Mouse (Mus musculus) embryonic facial prominence, embryonic 11.5 days (tissue): ENCODE measurements around the gene Gm45213. TPM values are rescaled to one million over a fixed set of nuclear protein-coding genes. Genes with fewer than 3 reads are reported as not detected.

Experiments used
- ATAC-seq: fragments of 200-750 bp; cut with Nextera tagmentation; replicated peaks from 2 replicates; pipeline ENCODE4 v1.8.0; 2017; ENCODE audit warnings: low read depth; ENCODE audit not compliant: insufficient number of reproducible peaks, low FRiP score, low TSS enrichment
- DNase-seq: peaks from one replicate; pipeline ENCODE4 v3.0.0-alpha.2; 2015; ENCODE audit warnings: low spot score
- H3K27ac ChIP-seq: fragments of 300-500 bp; sonication (generic); replicated peaks from 2 replicates; pipeline ENCODE4 v1.5.1; 2014; ENCODE audit warnings: mild to moderate bottlenecking, low read depth, low read length, control low read depth
- H3K27me3 ChIP-seq: fragments of 300-500 bp; sonication (generic); 2 replicates; pipeline ENCODE4 v1.6.1; 2014; ENCODE audit warnings: mild to moderate bottlenecking, low read length, moderate library complexity, mixed read lengths; ENCODE audit not compliant: control insufficient read depth, insufficient read depth
- H3K36me3 ChIP-seq: fragments of 300-500 bp; sonication (generic); replicated peaks from 2 replicates; pipeline ENCODE4 v1.6.1; 2014; ENCODE audit warnings: low read depth, mild to moderate bottlenecking, low read length, moderate library complexity, mixed read lengths; ENCODE audit not compliant: control insufficient read depth, insufficient read depth
- H3K4me1 ChIP-seq: fragments of 300-500 bp; sonication (generic); 2 replicates; pipeline ENCODE4 v1.6.1; 2014; ENCODE audit warnings: low read length, mixed read lengths; ENCODE audit not compliant: control insufficient read depth, insufficient read depth
- H3K4me2 ChIP-seq: fragments of 300-500 bp; sonication (generic); 2 replicates; pipeline ENCODE4 v1.6.1; 2014; ENCODE audit warnings: low read depth, mild to moderate bottlenecking, control low read depth, low read length, moderate library complexity
- H3K4me3 ChIP-seq: fragments of 300-500 bp; sonication (generic); 2 replicates; pipeline ENCODE4 v1.5.1; 2014; ENCODE audit warnings: low read depth, low read length, control low read depth
- H3K9ac ChIP-seq: fragments of 300-500 bp; sonication (generic); replicated peaks from 2 replicates; pipeline ENCODE4 v1.6.1; 2014; ENCODE audit warnings: mild to moderate bottlenecking, control low read depth, low read length
- H3K9me3 ChIP-seq: fragments of 300-500 bp; sonication (generic); replicated peaks from 2 replicates; pipeline ENCODE4 v1.6.1; 2016; ENCODE audit warnings: mild to moderate bottlenecking, low read length, inconsistent platforms, mixed read lengths; ENCODE audit not compliant: control insufficient read depth
- WGBS: fragments of 180-500 bp; shearing (Covaris S2); extraction: QIAGEN DNeasy Blood & Tissue Kit; methylation state at CpG from one replicate; pipeline ENCODE4 v1.1.7; 2014; 5-methylcytosine and 5-hydroxymethylcytosine counted together
- polyA plus RNA-seq: library from polyadenylated mRNA; unstranded; fragments of >200 nt; fragmentation: Nextera tagmentation; extraction: Ambion mirVana; gene quantifications from 2 replicates; pipeline ENCODE4 v1.2.1, GENCODE M21; 2014

Gm45213 gene
- polyA plus RNA-seq, 1 experiment from 2014 or later: not detected

- no peaks in the 10 kb centered on the region for H3K27me3 ChIP-seq
- peak overlapping the region; percentile 93 for H3K9ac ChIP-seq
- DNase-seq: peak; percentile 93
- H3K27ac ChIP-seq: peak overlapping the region; percentile 31; the same call in 1 of the 2 replicates
- peak; percentile 95 for ATAC-seq
- H3K36me3 ChIP-seq: no peaks in the 10 kb centered on the region; the same call in none of the 2 replicates
- WGBS: under 1% methylated on average over 63 of the region's 64 CpGs
- no peaks in the 10 kb centered on the region for H3K4me1 ChIP-seq
- peak overlapping the region; percentile 85 for H3K4me3 ChIP-seq
- peak overlapping the region; percentile 79 for H3K4me2 ChIP-seq
- no peaks in the 10 kb centered on the region for H3K9me3 ChIP-seq
These were observed 16.9 kb downstream of the Gm45213 start for GRCm38 (mm10) chr7:66060066-66060956.

GRCm38 (mm10) chr7:66061057-66061456, 17.7 kb downstream of the Gm45213 start:
- WGBS: 2% methylated on average over 14 of the region's 14 CpGs
- H3K9me3 ChIP-seq: no peaks in the 10 kb centered on the region
- peak overlapping the region; percentile 93 for H3K9ac ChIP-seq
- DNase-seq: no peak
- H3K27ac ChIP-seq: no peak overlapping the region
- H3K4me3 ChIP-seq: peak overlapping the region; percentile 85
- H3K4me1 ChIP-seq: no peaks in the 10 kb centered on the region
- no peaks in the 10 kb centered on the region for H3K27me3 ChIP-seq
- no peaks in the 10 kb centered on the region; the same call in none of the 2 replicates for H3K36me3 ChIP-seq
- no peak for ATAC-seq
- H3K4me2 ChIP-seq: peak overlapping the region; percentile 79

- no peaks in the 10 kb centered on the region; the same call in 1 of the 2 replicates for H3K4me1 ChIP-seq
- H3K9ac ChIP-seq: no peak overlapping the region
- no peaks in the 10 kb centered on the region for H3K9me3 ChIP-seq
- H3K27ac ChIP-seq: no peak overlapping the region
- no peak for DNase-seq
- peaks cover 2% of the 10 kb centered on the region for H3K36me3 ChIP-seq
- ATAC-seq: no peak
- no peaks in the 10 kb centered on the region for H3K27me3 ChIP-seq
- WGBS: 86% methylated on average over 2 of the region's 2 CpGs
- no peak overlapping the region for H3K4me2 ChIP-seq
- no peak overlapping the region for H3K4me3 ChIP-seq
These were observed 33.0 kb downstream of the Gm45213 start for GRCm38 (mm10) chr7:66076411-66076810.

GRCm38 (mm10) chr7:66079364-66080230, 36.2 kb downstream of the Gm45213 start, which contains the start of gene Selenos:
TSS of gene Selenos (plus strand) at chr7:66079649.
- peak; percentile 99 for ATAC-seq
- peak; percentile 99 for DNase-seq
- under 1% methylated on average over 62 of the region's 65 CpGs for WGBS
- Histone ChIP-seq H3K27ac (peak within 1 kb of the TSS; percentile 44; the same call in 1 of the 2 replicates), H3K27me3 (no peaks in the 10 kb centered on the region), H3K9ac (peak within 1 kb of the TSS; percentile 70), H3K4me3 (peak within 1 kb of the TSS; percentile 75), H3K36me3 (no peaks in the 10 kb centered on the region; the same call in none of the 2 replicates), H3K4me2 (peak within 1 kb of the TSS; percentile 47), H3K4me1 (no peaks in the 10 kb centered on the region; the same call in 1 of the 2 replicates), H3K9me3 (no peaks in the 10 kb centered on the region)

- Histone ChIP-seq H3K9ac (peak overlapping the region; percentile 70), H3K9me3 (no peaks in the 10 kb centered on the region), H3K4me3 (peak overlapping the region; percentile 75), H3K4me2 (peak overlapping the region; percentile 47), H3K27me3 (no peaks in the 10 kb centered on the region), H3K36me3 (no peaks in the 10 kb centered on the region; the same call in none of the 2 replicates), H3K4me1 (no peaks in the 10 kb centered on the region; the same call in 1 of the 2 replicates), H3K27ac (no peak overlapping the region)
- WGBS: 38% methylated on average over 5 of the region's 5 CpGs
- ATAC-seq (no peak), DNase-seq (no peak)
These were observed 36.8 kb downstream of the Gm45213 start for GRCm38 (mm10) chr7:66080231-66080613.

GRCm38 (mm10) chr7:66083757-66084156, 40.4 kb downstream of the Gm45213 start:
- no peak overlapping the region for H3K27ac ChIP-seq
- ATAC-seq (no peak), DNase-seq (no peak)
- H3K36me3 ChIP-seq: peaks cover 2% of the 10 kb centered on the region
- no peak overlapping the region for H3K9ac ChIP-seq
- H3K4me1 ChIP-seq: no peaks in the 10 kb centered on the region; the same call in 1 of the 2 replicates
- WGBS: 94% methylated on average over 6 of the region's 6 CpGs
- no peaks in the 10 kb centered on the region for H3K27me3 ChIP-seq
- H3K9me3 ChIP-seq: no peaks in the 10 kb centered on the region
- no peak overlapping the region for H3K4me2 ChIP-seq
- H3K4me3 ChIP-seq: no peak overlapping the region

- Histone ChIP-seq H3K9ac (no peak overlapping the region), H3K36me3 (peaks cover 6% of the 10 kb centered on the region)
- ATAC-seq: no peak
These were observed 41.1 kb downstream of the Gm45213 start for GRCm38 (mm10) chr7:66084546-66084945.

More at GRCm38 (mm10) chr7:66084546-66084945, 41.1 kb downstream of the Gm45213 start:
- H3K4me3 ChIP-seq: no peak overlapping the region
- H3K4me2 ChIP-seq: no peak overlapping the region
- no peaks in the 10 kb centered on the region; the same call in 1 of the 2 replicates for H3K4me1 ChIP-seq
- WGBS: 88% methylated on average over 7 of the region's 7 CpGs
- H3K27me3 ChIP-seq: no peaks in the 10 kb centered on the region
- no peak for DNase-seq
- no peaks in the 10 kb centered on the region for H3K9me3 ChIP-seq
- H3K27ac ChIP-seq: no peak overlapping the region
